Mouse (Mus musculus) layer of hippocampus, adult 2 months (tissue): Measurements from ENCODE around the gene Psmc3. TPM values are rescaled to one million over a fixed set of nuclear protein-coding genes. Genes with fewer than 3 reads are reported as not detected.
A peak's percentile ranks its signal among the peaks of the same experiment; 100 is the strongest.
"Not testable (repeated sequence)": the region's sequence is repeated elsewhere in the genome, so short reads cannot be mapped to it uniquely, and the experiment has no call there.

ENCODE experiments used
- DNase-seq, 2 experiments: peaks; one replicate each; pipeline ENCODE4 v3.0.0; 2022; ENCODE audit warnings: low spot score in 2 of 2
- H3K27ac ChIP-seq: fragments of 200-600 bp; 2 replicates; pipeline ENCODE4 v1.8.1; 2022
- H3K4me3 ChIP-seq: fragments of 200-600 bp; 2 replicates; pipeline ENCODE4 v1.8.1; 2022; ENCODE audit warnings: mild to moderate bottlenecking
- CTCF ChIP-seq: fragments of 200-600 bp; conservative IDR thresholded peaks from 2 replicates; pipeline ENCODE4 v1.8.1; 2022; ENCODE audit warnings: antibody characterized with exemption, mild to moderate bottlenecking, moderate library complexity
- long read RNA-seq, 2 experiments: library from polyadenylated mRNA; stranded (forward); transcript quantifications; one replicate each; pipeline ENCODE4 v2.0.0; 2021; ENCODE audit warnings: borderline mapping rate in 2 of 2
- total RNA-seq, 2 experiments: library from RNA; stranded (reverse); gene quantifications; 2 replicates each; pipeline ENCODE4 v1.2.3; 2021

Psmc3 gene
- total RNA-seq = 100 to 1,000 TPM; 203 to 215 TPM
- long read RNA-seq, experiment 1, transcript Psmc3-202 (12 exons, 1,636 nt) = major isoform, 146 of 192 reads
- long read RNA-seq, experiment 1, partial matches to known transcripts = 33 of 192 reads
- long read RNA-seq, experiment 1, other reads (novel, unspliced or antisense) = 13 of 192 reads
- long read RNA-seq, experiment 2, transcript Psmc3-202 (12 exons, 1,636 nt) = major isoform, 221 of 298 reads
- long read RNA-seq, experiment 2, partial matches to known transcripts = 56 of 298 reads
- long read RNA-seq, experiment 2, other reads (novel, unspliced or antisense) = 20 of 298 reads

DNA sequence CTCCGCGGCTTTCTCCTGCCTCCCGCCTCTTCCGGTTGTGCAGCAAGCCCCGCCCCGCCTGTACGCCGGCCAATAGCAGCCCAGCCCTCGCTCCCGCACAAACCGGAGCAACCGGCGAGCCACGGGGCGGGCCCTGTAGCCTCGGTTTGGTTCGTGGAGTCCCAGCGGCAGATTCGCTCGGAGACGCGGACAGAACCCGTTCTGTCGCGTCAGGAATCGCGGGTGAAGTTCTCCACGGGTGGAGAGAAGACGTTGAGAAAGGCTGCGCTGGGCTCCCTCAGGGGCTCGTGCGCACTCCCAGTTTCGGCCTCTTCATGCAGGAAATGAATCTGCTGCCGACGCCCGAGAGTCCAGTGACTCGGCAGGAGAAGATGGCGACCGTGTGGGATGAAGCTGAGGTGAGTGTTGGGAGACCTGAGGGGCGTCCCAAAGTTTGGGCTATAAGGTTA lies at the start of gene Psmc3:
Psmc3 (plus strand) TSS at position 76 of the 449 bp plus-strand sequence.
- DNase-seq = peak; percentile 97 to 98
- peak within 1 kb of the TSS; percentile 99 for H3K27ac ChIP-seq
- no peak for TF ChIP-seq CTCF
- peak within 1 kb of the TSS; percentile 66 for H3K4me3 ChIP-seq

GRCm38 (mm10) chr2:91008536-91008935 lies 45.3 kb upstream of the Psmc3 start:
- TF ChIP-seq CTCF = no peak
- Histone ChIP-seq H3K27ac (peak overlapping the region; percentile 51; the same call in 1 of the 2 replicates), H3K4me3 (no peak overlapping the region)
- DNase-seq = no peak

DNA sequence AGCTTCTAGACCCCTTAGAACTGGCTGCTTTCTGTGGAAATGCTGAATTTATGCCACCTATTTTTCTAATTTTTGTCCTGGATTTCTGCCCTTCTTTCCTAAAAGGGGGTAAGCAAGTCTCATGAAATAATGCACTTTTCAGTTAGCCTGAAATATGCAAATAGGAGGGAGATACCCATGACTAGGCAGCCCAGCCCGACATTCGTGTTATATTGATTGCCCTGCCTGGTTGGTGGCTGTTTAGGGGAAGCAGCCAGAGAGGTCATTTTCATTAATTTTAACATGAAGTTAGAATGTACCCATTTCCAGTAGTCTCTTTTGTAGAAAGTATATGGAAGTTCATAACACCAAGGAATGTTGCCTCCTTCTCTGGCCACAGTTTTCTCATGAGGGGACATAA lies 39.9 kb upstream of the Psmc3 start:
- no peak for TF ChIP-seq CTCF
- DNase-seq = no peak
- Histone ChIP-seq H3K4me3 (no peak overlapping the region), H3K27ac (peak overlapping the region; percentile 24; the same call in 1 of the 2 replicates)

GRCm38 (mm10) chr2:91015386-91015785 lies 38.4 kb upstream of the Psmc3 start:
- peak overlapping the region; percentile 60 for H3K27ac ChIP-seq

DNA sequence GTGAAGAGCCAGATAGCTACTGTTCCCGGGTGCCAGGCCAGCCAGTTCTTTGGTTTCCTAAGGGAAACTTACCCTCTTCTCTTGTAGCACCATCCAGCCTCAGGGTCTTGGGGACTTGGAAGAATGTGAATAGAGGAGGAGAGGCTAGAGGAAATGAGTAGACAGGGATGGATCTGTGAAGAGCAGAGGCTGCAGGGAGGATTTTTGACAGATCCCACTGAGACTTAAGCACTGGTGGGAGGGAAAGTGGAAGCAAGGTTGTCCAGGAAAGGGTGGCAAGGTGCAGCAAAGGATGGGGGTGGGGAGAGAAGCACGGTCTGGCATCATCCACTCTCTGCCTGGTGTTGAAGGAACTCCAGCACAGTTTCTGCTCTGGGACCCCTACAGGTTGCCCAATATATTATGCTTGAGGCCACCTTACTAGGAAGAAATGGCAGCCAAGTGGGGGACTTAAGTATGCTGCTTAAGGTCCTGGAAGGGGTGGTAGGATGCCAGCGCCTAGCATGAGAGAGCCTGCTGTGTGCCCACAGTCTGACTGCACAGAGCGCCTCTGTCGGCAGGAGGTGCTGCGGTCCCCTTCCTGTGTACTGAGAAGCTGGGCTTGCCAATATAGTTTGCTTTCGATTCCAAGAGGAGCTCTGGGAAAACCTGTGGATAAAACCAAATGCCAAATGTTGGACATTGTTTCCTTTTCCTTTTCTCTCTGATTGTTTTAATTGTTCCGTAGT lies 35.6 kb upstream of the Psmc3 start:
- no peak overlapping the region for H3K4me3 ChIP-seq
- peak; percentile 38 to 41 for DNase-seq
- peak; percentile 76 for TF ChIP-seq CTCF
- peak overlapping the region; percentile 71 for H3K27ac ChIP-seq

More at GRCm38 (mm10) chr2:91015386-91015785, 38.4 kb upstream of the Psmc3 start:
- DNase-seq = no peak
- TF ChIP-seq CTCF = no peak
- H3K4me3 ChIP-seq = no peak overlapping the region

- no peak for DNase-seq
- Histone ChIP-seq H3K27ac (no peak overlapping the region), H3K4me3 (no peak overlapping the region)
- no peak for TF ChIP-seq CTCF
Measured at GRCm38 (mm10) chr2:91019911-91020310, 33.9 kb upstream of the Psmc3 start.

- H3K4me3 ChIP-seq, DNase-seq, H3K27ac ChIP-seq: not testable (repeated sequence)
Measured at GRCm38 (mm10) chr2:91022266-91022665, 31.5 kb upstream of the Psmc3 start.

- Histone ChIP-seq H3K4me3 (no peak overlapping the region), H3K27ac (peak overlapping the region; percentile 82)
- DNase-seq = no peak
- TF ChIP-seq CTCF = no peak
Measured at GRCm38 (mm10) chr2:91023131-91023530, 30.7 kb upstream of the Psmc3 start.

GRCm38 (mm10) chr2:91023956-91024355 lies 29.9 kb upstream of the Psmc3 start:
- TF ChIP-seq CTCF = no peak
- Histone ChIP-seq H3K4me3 (no peak overlapping the region), H3K27ac (peak overlapping the region; percentile 82)
- DNase-seq = no peak

- peak overlapping the region; percentile 82 for H3K27ac ChIP-seq
- no peak for TF ChIP-seq CTCF
- DNase-seq = peak in 1 of 2 experiments; percentile 41
- H3K4me3 ChIP-seq = no peak overlapping the region
Measured at GRCm38 (mm10) chr2:91025081-91025516, 28.7 kb upstream of the Psmc3 start.

- H3K4me3 ChIP-seq = no peak overlapping the region
- no peak for DNase-seq
- H3K27ac ChIP-seq = peak overlapping the region; percentile 82
- TF ChIP-seq CTCF = no peak
Measured at GRCm38 (mm10) chr2:91026491-91026890, 27.3 kb upstream of the Psmc3 start.

- Histone ChIP-seq H3K27ac (peak overlapping the region; percentile 33; the same call in 1 of the 2 replicates), H3K4me3 (no peak overlapping the region)
- no peak for DNase-seq
- TF ChIP-seq CTCF = no peak
Measured at GRCm38 (mm10) chr2:91027391-91028214, 26.2 kb upstream of the Psmc3 start.

DNA sequence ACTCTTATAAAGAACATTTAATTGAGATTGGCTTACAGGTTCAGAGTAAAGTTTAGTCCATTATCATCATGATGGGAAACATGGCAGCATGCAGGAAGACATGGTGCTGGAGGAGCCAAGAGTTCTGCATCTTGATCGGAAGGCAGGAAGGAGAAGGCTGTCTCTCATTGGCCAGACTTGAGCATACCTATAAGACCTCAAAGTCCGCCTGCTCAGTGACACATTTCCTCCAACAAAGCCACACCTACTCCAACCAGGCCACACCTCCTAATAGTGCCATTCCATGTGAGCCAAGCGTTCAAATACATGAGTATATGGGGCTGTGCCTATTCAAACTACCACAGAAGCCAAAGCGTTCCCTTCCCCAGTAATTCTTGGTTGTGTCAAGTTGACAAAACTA lies 22.6 kb upstream of the Psmc3 start:
- no peak for TF ChIP-seq CTCF
- no peak for DNase-seq

More for the DNA sequence above, 22.6 kb upstream of the Psmc3 start:
- Histone ChIP-seq H3K4me3 (no peak overlapping the region), H3K27ac (no peak overlapping the region)
